Mouse (Mus musculus) ES-E14 (cell line): Measurements from ENCODE around the gene Rbfox1. TPM values are rescaled to one million over a fixed set of nuclear protein-coding genes. Genes with fewer than 3 reads are reported as not detected.

Source experiments
- DNase-seq: peaks from one replicate; pipeline ENCODE4 v3.0.0-alpha.2; 2013; ENCODE audit warnings: low read depth, low spot score
- H3K27ac ChIP-seq: 2 replicates; pipeline ENCODE4 v1.5.1; 2012; ENCODE audit warnings: low read depth, mild to moderate bottlenecking, low read length, moderate library complexity, mixed read lengths; ENCODE audit not compliant: poor library complexity, insufficient read depth, severe bottlenecking
- H3K36me3 ChIP-seq: 2 replicates; pipeline ENCODE4 v1.6.1; 2012; ENCODE audit warnings: mild to moderate bottlenecking, low read length, moderate library complexity, mixed read lengths; ENCODE audit not compliant: control insufficient read depth, poor library complexity, insufficient read depth, severe bottlenecking
- H3K4me1 ChIP-seq, 2 experiments: fragments of 150-350 bp in 1 of 2; sonication (generic) in 1 of 2; 2 replicates each; pipeline ENCODE4 v1.6.1; 2012; ENCODE audit warnings: low read length in 2 of 2, mild to moderate bottlenecking in 1 of 2, mixed read lengths in 1 of 2; ENCODE audit not compliant: control insufficient read depth in 2 of 2, insufficient read depth in 2 of 2, poor library complexity in 1 of 2
- H3K4me3 ChIP-seq, 2 experiments: fragments of 150-350 bp in 1 of 2; sonication (generic) in 1 of 2; 2 replicates each; pipeline ENCODE4 v1.5.1; 2012; ENCODE audit warnings: low read length in 2 of 2, low read depth in 1 of 2, mild to moderate bottlenecking in 1 of 2, mixed read lengths in 1 of 2; ENCODE audit not compliant: insufficient read depth in 1 of 2, poor library complexity in 1 of 2, severe bottlenecking in 1 of 2
- H3K9ac ChIP-seq: 2 replicates; pipeline ENCODE4 v1.6.1; 2012; ENCODE audit warnings: low read depth, mild to moderate bottlenecking, low read length, mixed read lengths; ENCODE audit not compliant: poor library complexity, insufficient read depth, severe bottlenecking
- H3K9me3 ChIP-seq: fragments of 150-350 bp; sonication (generic); 2 replicates; pipeline ENCODE4 v1.6.1; 2012; ENCODE audit warnings: low read depth, mild to moderate bottlenecking, low read length; ENCODE audit not compliant: control insufficient read depth, insufficient read depth
- CHD2 ChIP-seq: IDR thresholded peaks from 2 replicates; pipeline ENCODE4 v1.6.1; 2014; ENCODE audit warnings: mild to moderate bottlenecking, low read depth, low read length, inconsistent platforms
- HCFC1 ChIP-seq: IDR thresholded peaks from 2 replicates; pipeline ENCODE4 v1.6.1; 2012; ENCODE audit warnings: low read length, inconsistent platforms, borderline replicate concordance; ENCODE audit not compliant: insufficient read depth
- MAFK ChIP-seq: IDR thresholded peaks from 2 replicates; pipeline ENCODE4 v1.6.1; 2014; ENCODE audit warnings: mild to moderate bottlenecking, low read depth, low read length, inconsistent platforms; ENCODE audit not compliant: insufficient read depth
- ZC3H11A ChIP-seq: IDR thresholded peaks from 2 replicates; pipeline ENCODE4 v1.6.1; 2012; ENCODE audit warnings: low read depth, mild to moderate bottlenecking, inconsistent platforms, low read length, borderline replicate concordance
- ZNF384 ChIP-seq: IDR thresholded peaks from 2 replicates; pipeline ENCODE4 v1.6.1; 2012; ENCODE audit warnings: low read depth, low read length, inconsistent platforms
- in situ Hi-C, 2 experiments: fragments of 600-800 bp; cut with MboI; formaldehyde crosslinking; loops; one replicate each; pipeline ENCODE4 v1.15.1; 2025; ENCODE audit warnings: low sequenced_read_pairs in 2 of 2, inconsistent platforms in 1 of 2; ENCODE audit not compliant: unreplicated experiment in 2 of 2
- total RNA-seq: library from RNA; depleted of rRNA; stranded (reverse); fragments of 300-350 nt; gene quantifications from 2 replicates; pipeline ENCODE4 v1.2.3, GENCODE M21; 2012

Rbfox1 gene
- total RNA-seq, 1 experiment, result 0.18 TPM

DNA sequence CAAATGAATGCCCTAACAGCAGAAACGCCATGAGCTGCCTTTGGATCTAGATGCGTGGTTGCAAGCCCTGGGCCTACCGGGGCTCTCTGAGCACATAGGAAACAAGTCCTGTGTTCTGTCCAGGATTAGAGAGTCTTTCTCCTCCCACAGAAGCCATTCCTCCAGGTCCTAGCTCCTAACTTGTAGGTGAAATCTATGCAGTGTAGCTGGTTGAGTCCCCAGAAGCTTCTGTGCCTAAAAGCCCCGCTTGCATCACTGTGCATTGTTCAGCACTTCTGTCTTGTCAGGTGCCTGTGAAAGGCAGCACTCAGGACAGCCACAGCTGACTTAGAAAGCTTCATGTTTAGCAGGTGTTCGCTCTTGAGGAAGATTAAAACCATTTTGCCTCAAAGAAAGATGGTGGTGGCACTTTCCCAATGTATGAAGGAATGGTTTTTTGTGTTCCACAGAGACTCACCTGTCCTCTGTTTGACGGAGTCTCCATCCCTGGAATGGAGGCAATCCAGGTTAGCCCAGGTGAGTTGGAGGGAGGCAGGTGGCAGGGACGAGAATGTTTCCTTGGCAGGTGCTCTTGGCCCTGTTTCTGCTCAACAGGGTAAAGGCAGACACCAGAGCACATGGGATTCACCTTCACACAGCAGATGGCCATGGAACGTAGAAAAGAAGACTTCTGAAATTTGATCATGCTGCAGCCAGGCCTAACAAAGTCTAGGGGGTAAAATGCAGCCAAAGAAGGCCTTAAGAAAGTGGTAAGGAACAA lies 1213.0 kb downstream of the Rbfox1 start:
- no peaks in the 10 kb centered on the region for H3K9me3 ChIP-seq
- in situ Hi-C loops, result no loop called here
- H3K9ac ChIP-seq, result no peak overlapping the region
- no peaks in the 10 kb centered on the region for H3K36me3 ChIP-seq
- no peak for DNase-seq
- no peaks in the 10 kb centered on the region for H3K4me1 ChIP-seq
- H3K27ac ChIP-seq, result no peak overlapping the region
- no peak for TF ChIP-seq CHD2
- TF ChIP-seq HCFC1, result no peak
- TF ChIP-seq ZNF384, result no peak
- TF ChIP-seq MAFK, result no peak
- no peak for TF ChIP-seq ZC3H11A
- H3K4me3 ChIP-seq, result no peak overlapping the region

DNA sequence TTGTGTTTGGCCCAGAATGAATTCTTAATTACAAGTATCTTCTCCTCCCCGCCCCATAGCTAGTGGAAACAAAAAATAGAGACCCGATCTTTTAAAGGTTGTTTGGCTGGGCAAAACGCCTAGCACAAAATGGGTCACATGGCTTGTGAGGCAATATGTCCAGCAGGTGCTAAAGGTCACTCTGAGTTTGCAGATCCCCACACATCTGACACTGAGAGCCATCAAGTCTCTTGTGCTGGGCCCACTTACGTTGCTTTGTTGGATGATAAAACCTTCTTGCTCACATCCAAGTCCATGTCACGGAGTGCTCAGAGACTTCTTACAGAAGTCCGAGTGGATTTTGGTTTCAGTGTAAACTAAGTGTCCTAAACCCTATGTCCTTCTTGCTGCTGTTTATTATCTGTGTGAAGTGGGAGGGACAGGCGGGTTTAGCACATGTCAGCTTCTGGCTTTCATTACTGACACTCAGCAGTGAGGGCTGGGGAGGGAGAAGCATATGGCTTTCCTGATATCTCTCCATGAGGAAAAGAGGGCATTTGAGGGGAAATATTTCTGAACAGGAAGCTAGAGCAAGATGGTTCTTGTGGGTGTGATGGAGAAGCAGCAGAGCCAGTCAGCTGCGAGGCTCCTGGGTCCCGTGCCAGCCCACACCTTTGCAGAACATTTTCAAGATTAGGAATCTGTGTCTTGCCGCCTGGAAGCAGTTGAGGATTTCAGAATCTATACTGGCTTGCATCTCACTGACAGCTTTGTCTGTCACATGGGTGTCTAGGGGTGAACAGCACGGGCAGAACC lies 1214.5 kb downstream of the Rbfox1 start:
- H3K4me1 ChIP-seq, result no peaks in the 10 kb centered on the region
- no peak overlapping the region for H3K4me3 ChIP-seq
- H3K27ac ChIP-seq, result no peak overlapping the region
- no peaks in the 10 kb centered on the region for H3K36me3 ChIP-seq
- H3K9me3 ChIP-seq, result no peaks in the 10 kb centered on the region
- H3K9ac ChIP-seq, result no peak overlapping the region
- no peak for DNase-seq
- TF ChIP-seq ZC3H11A, result no peak
- no peak for TF ChIP-seq HCFC1
- TF ChIP-seq MAFK, result no peak
- no peak for TF ChIP-seq CHD2
- TF ChIP-seq ZNF384, result no peak
- in situ Hi-C loops, result no loop called here

DNA sequence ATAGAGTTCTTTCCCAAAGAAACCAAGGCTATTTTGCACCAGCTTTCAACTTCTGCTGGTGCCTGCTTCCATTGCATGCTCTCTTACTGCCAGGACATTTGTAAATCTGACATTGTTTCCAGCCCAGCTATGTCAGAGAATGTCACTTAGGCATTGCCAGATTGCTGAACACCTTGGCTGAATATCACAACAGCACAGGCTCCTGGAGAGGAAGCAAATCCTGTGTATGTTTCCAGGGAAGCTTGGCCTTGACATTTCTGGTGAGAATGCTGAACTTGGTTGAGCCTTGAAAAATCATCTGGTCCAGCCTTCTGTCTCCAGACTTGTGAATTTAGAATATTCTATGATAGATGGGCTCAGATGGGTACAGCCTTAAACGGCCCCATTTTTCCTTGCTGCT lies 1217.3 kb downstream of the Rbfox1 start:
- Histone ChIP-seq H3K9ac (no peak overlapping the region), H3K4me1 (no peaks in the 10 kb centered on the region), H3K9me3 (no peaks in the 10 kb centered on the region), H3K4me3 (no peak overlapping the region), H3K27ac (no peak overlapping the region), H3K36me3 (no peaks in the 10 kb centered on the region)
- TF ChIP-seq HCFC1, result no peak
- no peak for TF ChIP-seq MAFK
- TF ChIP-seq ZC3H11A, result no peak
- no peak for TF ChIP-seq CHD2
- no peak for TF ChIP-seq ZNF384
- DNase-seq, result no peak
- in situ Hi-C loops, result no loop called here

DNA sequence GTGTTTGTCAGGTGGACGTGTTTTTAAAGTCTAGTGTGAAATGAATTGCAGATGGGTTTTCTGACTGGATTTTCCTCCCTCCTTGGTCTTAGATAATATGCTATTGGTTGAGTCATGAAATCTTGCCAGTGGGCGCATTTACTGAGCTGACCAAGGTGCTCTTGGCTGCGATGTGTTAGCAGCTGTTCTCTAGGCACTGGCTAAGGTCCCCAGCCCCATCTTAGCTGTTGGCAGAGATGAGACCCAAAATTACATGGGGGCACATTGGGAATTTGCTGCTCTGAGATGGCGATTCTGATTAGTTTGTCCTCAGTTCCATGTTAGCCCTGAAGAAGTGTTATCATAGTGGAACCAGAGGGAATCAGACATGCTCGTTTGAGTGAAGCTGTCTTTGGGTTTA lies 1218.1 kb downstream of the Rbfox1 start:
- Histone ChIP-seq H3K9me3 (no peaks in the 10 kb centered on the region), H3K9ac (no peak overlapping the region), H3K36me3 (no peaks in the 10 kb centered on the region), H3K4me3 (no peak overlapping the region), H3K27ac (no peak overlapping the region), H3K4me1 (no peaks in the 10 kb centered on the region)
- no peak for TF ChIP-seq CHD2
- no peak for TF ChIP-seq ZNF384
- in situ Hi-C loops, result no loop called here
- no peak for DNase-seq
